Mouse (Mus musculus) activated CD4-positive, CD25-positive, alpha-beta regulatory T cell, adult 4 months (primary cell): ENCODE measurements around the gene Olfr963. TPM values are rescaled to one million over a fixed set of nuclear protein-coding genes. Genes with fewer than 3 reads are reported as not detected.
"Not testable (repeated sequence)": the region's sequence is repeated elsewhere in the genome, so short reads cannot be mapped to it uniquely, and the experiment has no call there.

Experiments
- ATAC-seq: one replicate; pipeline ENCODE4 v1.8.0; 2017
- polyA plus RNA-seq, 2 experiments: library from polyadenylated mRNA; unstranded; fragments of 100-300 nt; shearing (Covaris generic); gene quantifications; one replicate each; pipeline ENCODE4 v1.2.1; 2017

Olfr963 gene
- polyA plus RNA-seq, result not detected

GRCm38 (mm10) chr9:39666905-39667304 lies at the start of gene Olfr963:
Olfr963 (plus strand) TSS chr9:39667205.
- ATAC-seq, result no peak

- ATAC-seq, result no peak
Observed at GRCm38 (mm10) chr9:39621073-39621472, 45.9 kb upstream of the Olfr963 start, which contains the start of gene Olfr960. Olfr960 (plus strand) TSS chr9:39621373.

GRCm38 (mm10) chr9:39623783-39624182 lies 43.2 kb upstream of the Olfr963 start:
- no peak for ATAC-seq

- no peak for ATAC-seq
Observed at GRCm38 (mm10) chr9:39624711-39625110, 42.3 kb upstream of the Olfr963 start.

GRCm38 (mm10) chr9:39629069-39629468 lies 37.9 kb upstream of the Olfr963 start:
- ATAC-seq, result no peak

GRCm38 (mm10) chr9:39633913-39634594 lies 33.0 kb upstream of the Olfr963 start:
- ATAC-seq, result no peak

GRCm38 (mm10) chr9:39644785-39645184 lies 22.2 kb upstream of the Olfr963 start, which contains the start of gene Olfr961:
Olfr961 (plus strand) TSS chr9:39645085.
- no peak for ATAC-seq

- no peak for ATAC-seq
Observed at GRCm38 (mm10) chr9:39647382-39647781, 19.6 kb upstream of the Olfr963 start.

- ATAC-seq, result no peak
Observed at GRCm38 (mm10) chr9:39654756-39655396, 12.1 kb upstream of the Olfr963 start.

- no peak for ATAC-seq
Observed at GRCm38 (mm10) chr9:39669723-39670122, 2.7 kb downstream of the Olfr963 start.

GRCm38 (mm10) chr9:39674820-39675219 lies 7.8 kb downstream of the Olfr963 start:
- no peak for ATAC-seq

GRCm38 (mm10) chr9:39678557-39678956 lies 11.6 kb downstream of the Olfr963 start:
- ATAC-seq, result no peak

- no peak for ATAC-seq
Observed at GRCm38 (mm10) chr9:39679280-39679679, 12.3 kb downstream of the Olfr963 start.

GRCm38 (mm10) chr9:39701123-39701522 lies 34.1 kb downstream of the Olfr963 start:
- ATAC-seq, result not testable (repeated sequence)

GRCm38 (mm10) chr9:39707017-39707416 lies 40.0 kb downstream of the Olfr963 start, which contains the start of gene Olfr149:
Olfr149 (minus strand) TSS chr9:39707117.
- no peak for ATAC-seq

GRCm38 (mm10) chr9:39708958-39709357 lies 42.0 kb downstream of the Olfr963 start:
- ATAC-seq, result no peak

- ATAC-seq, result no peak
Observed at GRCm38 (mm10) chr9:39711053-39711452, 44.0 kb downstream of the Olfr963 start, which contains the start of gene Olfr965. Olfr965 (plus strand) TSS chr9:39711353.

Other genes starting within 250 kb of the Olfr963 start
- not detected for gene Olfr952, start 240.1 kb upstream of the Olfr963 start, polyA plus RNA-seq
- gene Olfr954, start 210.5 kb upstream of the Olfr963 start, polyA plus RNA-seq, result under 1 TPM in 1 of 2 experiments, not detected in 1; 0.16 TPM
- gene Olfr955, start 195.3 kb upstream of the Olfr963 start, polyA plus RNA-seq, result not detected
- not detected for gene Olfr44, start 173.2 kb upstream of the Olfr963 start, polyA plus RNA-seq
- gene Olfr957, start 151.4 kb upstream of the Olfr963 start, polyA plus RNA-seq, result not detected
- not detected for gene Olfr958, start 113.2 kb upstream of the Olfr963 start, polyA plus RNA-seq
- gene Olfr959, start 91.6 kb upstream of the Olfr963 start, polyA plus RNA-seq, result not detected
- gene AW551984, start 62.8 kb upstream of the Olfr963 start, polyA plus RNA-seq, result not detected
- not detected for gene Olfr148, start 56.5 kb upstream of the Olfr963 start, polyA plus RNA-seq
- gene Olfr960, start 45.8 kb upstream of the Olfr963 start, polyA plus RNA-seq, result not detected
- gene Olfr961, start 22.1 kb upstream of the Olfr963 start, polyA plus RNA-seq, result under 1 TPM in 1 of 2 experiments, not detected in 1; 0.18 TPM
- gene Olfr149, start 39.9 kb downstream of the Olfr963 start, polyA plus RNA-seq, result under 1 TPM in 1 of 2 experiments, not detected in 1; 0.44 TPM
- gene Olfr965, start 44.1 kb downstream of the Olfr963 start, polyA plus RNA-seq, result not detected
- not detected for gene Olfr150, start 63.8 kb downstream of the Olfr963 start, polyA plus RNA-seq
- gene Olfr967, start 79.0 kb downstream of the Olfr963 start, polyA plus RNA-seq, result not detected
- not detected for gene Olfr968, start 116.0 kb downstream of the Olfr963 start, polyA plus RNA-seq
- not detected for gene Olfr969, start 123.7 kb downstream of the Olfr963 start, polyA plus RNA-seq
- not detected for gene Olfr970, start 141.7 kb downstream of the Olfr963 start, polyA plus RNA-seq
- not detected for gene Olfr971, start 169.7 kb downstream of the Olfr963 start, polyA plus RNA-seq
- not detected for gene Olfr972, start 199.2 kb downstream of the Olfr963 start, polyA plus RNA-seq
- not detected for gene Olfr229, start 240.1 kb downstream of the Olfr963 start, polyA plus RNA-seq